Mouse (Mus musculus): ENCODE measurements around the gene Atg4b.

Atg4b gene

DNA sequence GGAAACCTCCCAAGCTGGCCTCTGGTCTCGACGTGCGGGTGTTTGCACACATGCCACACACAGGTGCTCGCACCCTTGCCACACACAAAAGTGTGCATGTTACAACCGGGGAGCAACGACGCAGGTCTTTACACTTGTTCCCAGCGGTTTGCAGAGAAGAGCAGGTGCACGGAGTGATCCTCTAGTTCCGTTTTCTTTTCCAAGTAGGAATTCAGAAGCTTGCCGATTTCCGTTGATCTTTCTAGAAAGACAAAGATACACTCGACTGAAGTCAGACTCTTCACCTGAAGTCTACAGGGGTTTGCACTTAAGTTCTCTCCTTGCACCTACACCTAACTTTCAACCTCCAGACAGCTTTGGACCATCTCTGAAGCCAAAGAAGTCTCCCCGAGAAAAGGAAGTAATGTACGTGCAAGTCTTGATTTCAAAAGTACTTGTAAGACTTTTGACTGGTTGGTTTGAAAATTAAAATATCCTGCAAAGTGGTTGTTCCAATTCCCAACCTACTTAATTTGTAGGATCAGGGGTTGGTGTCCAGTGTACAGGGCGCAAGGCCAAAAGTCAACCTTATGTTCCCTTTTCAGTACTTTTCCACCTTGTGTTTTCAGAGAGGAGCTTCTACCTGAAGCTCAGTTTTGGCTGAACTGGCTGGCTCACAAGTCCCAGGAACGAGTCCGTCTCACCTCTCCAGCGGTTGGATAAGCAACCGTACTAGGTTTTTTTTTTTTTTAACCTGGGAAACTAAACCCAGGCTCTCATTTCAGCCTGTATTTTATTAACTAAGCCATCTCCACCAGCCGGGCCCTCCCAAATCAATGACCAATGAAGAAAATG lies 49.6 kb downstream of the Atg4b start:
- ChIA-PET CTCF (interaction anchor here in 2 of 4 experiments (0.6 to 0.7 kb wide), 2 partner anchors 11 to 355 kb away, joined by 3 read pairs; no protein-coding TSS in a partner anchor), POLR2A (interaction anchor here in 3 of 4 experiments (0.6 to 3.6 kb wide), 45 partner anchors 9 to 518 kb away, joined by 3 to 39 read pairs (median 5); partner anchors contain the start of genes D2hgdh (in 2 of the 3), Farp2 (in 2 of the 3), Pask (in 2 of the 3) and Atg4b (in 1 of the 3))

DNA sequence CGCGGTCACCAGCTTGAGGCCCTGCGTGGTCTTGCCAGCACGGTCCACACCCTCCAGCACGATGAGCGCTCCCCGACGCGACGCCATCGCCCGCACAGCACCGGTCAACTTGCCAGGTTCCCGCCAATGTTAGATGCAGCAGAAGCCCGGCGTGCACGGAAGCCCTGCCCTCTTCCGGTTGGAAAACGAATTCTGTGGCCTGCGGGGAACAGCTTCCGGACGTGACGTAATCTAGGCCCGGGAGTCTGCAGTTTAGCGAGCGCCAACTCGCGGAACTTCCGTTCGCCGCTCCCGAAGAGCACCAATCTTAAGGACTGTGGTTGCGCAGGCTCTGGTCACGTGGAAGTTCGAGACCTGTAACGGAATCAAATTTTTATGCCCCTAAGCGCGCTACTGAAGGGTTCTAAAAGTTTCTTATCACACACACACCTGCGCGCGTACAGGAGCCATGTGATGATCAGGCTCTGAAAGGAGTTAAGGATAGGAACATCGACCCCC lies 50.5 kb downstream of the Atg4b start, which contains the start of gene Dtymk:
Gene Dtymk (minus strand): TSS at position 194 of the 498 bp plus-strand sequence.
- ChIA-PET POLR2A (interaction anchor here in 3 of 4 experiments (0.6 to 3.6 kb wide), 44 partner anchors 8 to 459 kb away, joined by 3 to 39 read pairs (median 5); partner anchors contain the start of genes D2hgdh (in 2 of the 3), Farp2 (in 2 of the 3), Pask (in 2 of the 3) and Hdlbp (in 1 of the 3)), CTCF (interaction anchor here in 1 of 4 experiments (0.6 kb wide), 1 partner anchor 12 kb away, joined by 3 read pairs; no protein-coding TSS in a partner anchor)

DNA sequence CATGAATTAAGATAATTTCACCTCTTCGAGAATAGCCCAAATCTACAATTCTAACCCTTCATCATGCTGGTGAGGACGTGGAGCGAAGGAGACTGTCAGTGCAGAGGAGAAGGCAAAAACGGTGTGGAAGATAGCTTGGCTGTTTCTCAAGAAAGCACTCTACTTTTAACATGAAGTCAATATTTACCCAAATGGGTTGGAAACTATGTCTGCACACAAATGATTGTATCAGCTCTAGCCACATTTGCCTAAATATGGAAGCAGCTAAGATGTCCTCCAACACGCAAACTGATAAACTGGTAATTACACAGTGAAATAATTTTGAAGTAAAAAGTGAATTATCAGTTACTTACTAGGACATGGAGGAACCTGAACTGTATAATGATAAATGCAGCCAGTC lies 51.5 kb downstream of the Atg4b start:
- CTCF ChIA-PET: interaction anchor here in 1 of 4 experiments (0.9 kb wide), 1 partner anchor 56 kb away, joined by 3 read pairs; no protein-coding TSS in a partner anchor
- POLR2A ChIA-PET: interaction anchor here in 3 of 4 experiments (0.6 to 3.6 kb wide), 17 partner anchors 10 to 168 kb away, joined by 3 to 29 read pairs (median 9); partner anchors contain the start of genes D2hgdh (in 1 of the 3) and Thap4 (in 1 of the 3)

DNA sequence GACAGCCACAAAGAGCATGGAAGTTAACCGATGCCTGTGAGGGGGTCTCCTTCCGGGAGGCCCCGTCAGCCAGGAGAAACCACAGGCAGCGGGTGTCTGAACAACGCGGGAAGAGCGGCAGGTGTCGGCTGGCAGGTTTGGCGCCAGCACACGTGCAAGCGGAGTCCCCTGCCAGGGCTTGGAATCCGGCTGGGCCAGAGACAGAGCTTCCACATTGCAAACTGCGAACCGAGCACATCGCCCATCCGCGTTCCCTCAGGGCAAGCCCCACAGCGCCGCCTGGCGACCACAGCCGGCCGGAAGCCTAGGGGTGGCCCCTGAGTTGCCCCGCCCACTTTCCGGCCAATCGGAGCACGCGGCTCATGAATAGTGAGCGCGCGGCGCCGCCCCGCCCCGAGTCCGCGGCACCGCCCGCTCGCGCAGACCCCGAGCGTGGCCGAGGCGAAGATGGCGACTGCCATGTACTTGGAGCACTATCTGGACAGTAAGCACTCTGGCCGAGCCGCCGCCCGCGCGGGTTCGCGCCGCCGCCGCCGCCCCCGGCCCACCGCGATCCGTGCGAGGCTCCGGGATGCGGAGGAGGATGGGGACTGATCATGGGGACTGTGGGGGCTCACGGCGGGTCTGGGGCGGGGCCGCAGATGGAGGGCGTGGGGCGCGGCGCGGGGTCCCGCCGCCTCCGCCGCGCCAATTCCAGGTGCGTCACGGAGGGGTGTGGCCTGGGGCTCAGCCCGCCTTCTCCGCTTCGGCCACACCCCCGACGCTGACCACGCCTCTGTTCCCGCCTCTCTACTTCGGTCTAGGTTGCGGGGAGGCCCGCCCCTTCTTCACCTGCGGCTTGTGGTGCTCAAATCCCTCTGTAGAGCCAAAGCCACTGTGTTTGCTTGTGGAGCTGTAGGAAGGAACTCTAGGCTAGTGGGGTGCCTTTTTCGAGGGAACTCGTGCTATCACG lies 52.5 kb downstream of the Atg4b start, which contains the start of gene Ing5:
Gene Ing5 (plus strand): TSS at position 410 of the 952 bp plus-strand sequence.
- ChIA-PET POLR2A (interaction anchor here (0.5 to 3.6 kb wide), 53 partner anchors 8 to 461 kb away, joined by 3 to 29 read pairs (median 5); partner anchors contain the start of genes Bok (in 2 of the 4), D2hgdh (in 2 of the 4), Farp2 (in 2 of the 4) and Pask (in 1 of the 4)), CTCF (interaction anchor here in 3 of 4 experiments (0.5 to 1.3 kb wide), 7 partner anchors 11 to 924 kb away, joined by 3 to 6 read pairs (median 3); no protein-coding TSS in a partner anchor)

- ChIA-PET POLR2A (interaction anchor here in 3 of 4 experiments (0.6 to 3.6 kb wide), 35 partner anchors 8 to 1716 kb away, joined by 3 to 29 read pairs (median 6); partner anchors contain the start of genes D2hgdh (in 2 of the 3), Farp2 (in 2 of the 3), Bok (in 1 of the 3) and Pask (in 1 of the 3)), CTCF (interaction anchor here in 1 of 4 experiments (0.6 to 1.3 kb wide), 2 partner anchors 137 to 1097 kb away, joined by 3 read pairs; no protein-coding TSS in a partner anchor)
These were observed 53.5 kb downstream of the Atg4b start for GRCm38 (mm10) chr1:93804818-93805217.

GRCm38 (mm10) chr1:93805221-93805951 lies 54.1 kb downstream of the Atg4b start:
- ChIA-PET CTCF (interaction anchor here in 1 of 4 experiments (0.6 kb wide), 1 partner anchor 1097 kb away, joined by 3 read pairs; no protein-coding TSS in a partner anchor), POLR2A (interaction anchor here in 3 of 4 experiments (0.7 to 3.6 kb wide), 24 partner anchors 9 to 1715 kb away, joined by 3 to 29 read pairs (median 6); partner anchors contain the start of genes D2hgdh (in 2 of the 3), Farp2 (in 2 of the 3), Bok (in 1 of the 3) and Pask (in 1 of the 3))

- ChIA-PET POLR2A (no interaction called here), CTCF (no interaction called here)
These were observed 57.6 kb downstream of the Atg4b start for GRCm38 (mm10) chr1:93808871-93809270.

DNA sequence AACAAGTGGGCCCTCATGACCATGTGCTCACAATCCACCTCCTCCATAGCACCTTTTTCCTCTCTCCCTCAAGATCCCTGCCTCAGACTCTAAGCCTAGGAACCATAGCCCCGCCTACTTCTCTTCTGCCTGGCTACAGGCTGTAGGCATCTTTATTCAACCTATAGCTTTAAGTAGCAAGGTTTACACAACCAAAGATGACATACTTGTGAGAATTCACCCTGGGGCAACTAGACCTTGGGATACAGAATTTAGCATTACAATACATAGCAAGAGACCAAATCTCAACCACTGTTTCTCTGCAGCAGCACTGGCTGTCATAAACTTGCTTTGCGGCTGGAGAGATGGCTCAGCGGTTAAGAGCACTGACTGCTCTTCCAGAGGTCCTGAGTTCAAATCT lies 58.7 kb downstream of the Atg4b start:
- POLR2A ChIA-PET: interaction anchor here in 1 of 4 experiments (1.1 to 1.7 kb wide), 2 partner anchors 9 to 14 kb away, joined by 7 to 8 read pairs; partner anchors contain the start of genes D2hgdh and Dtymk

DNA sequence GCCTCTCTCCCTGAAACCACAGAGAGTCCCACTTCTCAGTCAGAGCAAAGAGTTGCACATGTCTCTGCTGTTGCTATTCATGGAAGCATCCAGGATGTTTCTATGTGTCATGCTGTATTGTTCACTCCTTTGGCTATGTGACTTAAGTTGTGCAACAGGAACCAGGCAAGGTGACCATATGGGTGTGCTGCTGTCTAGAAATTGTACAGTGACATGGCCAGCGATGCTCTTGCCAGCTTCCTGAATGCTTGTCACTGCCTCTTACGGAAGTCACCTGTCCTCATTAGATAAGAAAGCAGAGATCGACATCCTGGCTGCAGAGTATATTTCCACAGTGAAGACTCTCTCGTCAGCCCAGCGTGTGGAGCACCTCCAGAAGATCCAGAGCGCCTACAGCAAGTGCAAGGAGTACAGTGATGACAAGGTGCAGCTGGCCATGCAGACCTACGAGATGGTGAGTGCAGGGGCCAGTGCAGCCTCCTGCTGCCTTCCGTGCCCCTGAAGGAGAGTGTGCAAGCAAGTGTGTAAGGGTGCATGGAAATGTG lies 60.3 kb downstream of the Atg4b start:
- CTCF ChIA-PET: no interaction called here

More for the DNA sequence above, 58.7 kb downstream of the Atg4b start:
- CTCF ChIA-PET: interaction anchor here in 1 of 4 experiments (0.6 kb wide), 1 partner anchor 68 kb away, joined by 7 read pairs; no protein-coding TSS in a partner anchor

GRCm38 (mm10) chr1:93817823-93818532 lies 66.7 kb downstream of the Atg4b start:
- ChIA-PET POLR2A (interaction anchor here in 2 of 4 experiments (1.1 to 2.9 kb wide), 10 partner anchors 7 to 58 kb away, joined by 3 to 12 read pairs (median 7); partner anchors contain the start of genes Ing5 (in 2 of the 2), D2hgdh (in 1 of the 2) and Dtymk (in 1 of the 2)), CTCF (interaction anchor here in 3 of 4 experiments (0.5 to 1.5 kb wide), 4 partner anchors 10 to 91 kb away, joined by 3 to 5 read pairs (median 3); no protein-coding TSS in a partner anchor)

More for the DNA sequence above, 60.3 kb downstream of the Atg4b start:
- POLR2A ChIA-PET: interaction anchor here in 2 of 4 experiments (1.1 to 3.5 kb wide), 4 partner anchors 8 to 13 kb away, joined by 3 to 34 read pairs (median 6); partner anchors contain the start of genes D2hgdh (in 2 of the 2), Dtymk (in 1 of the 2) and Ing5 (in 1 of the 2)

GRCm38 (mm10) chr1:93818722-93819121 lies 67.4 kb downstream of the Atg4b start:
- ChIA-PET POLR2A (interaction anchor here in 2 of 4 experiments (1.2 to 3.0 kb wide), 4 partner anchors 15 to 23 kb away, joined by 4 to 22 read pairs (median 11); partner anchors contain the start of genes Ing5 (in 2 of the 2) and Dtymk (in 1 of the 2)), CTCF (interaction anchor here in 2 of 4 experiments (0.5 to 0.8 kb wide), 2 partner anchors 9 to 15 kb away, joined by 3 to 5 read pairs; no protein-coding TSS in a partner anchor)

- POLR2A ChIA-PET: interaction anchor here in 3 of 4 experiments (0.9 to 3.6 kb wide), 14 partner anchors 8 to 481 kb away, joined by 3 to 34 read pairs (median 6); partner anchors contain the start of genes Dtymk (in 2 of the 3), Atg4b (in 1 of the 3), Ing5 (in 1 of the 3) and Pask (in 1 of the 3)
- CTCF ChIA-PET: no interaction called here
These were observed 72.6 kb downstream of the Atg4b start for GRCm38 (mm10) chr1:93823796-93824495.

DNA sequence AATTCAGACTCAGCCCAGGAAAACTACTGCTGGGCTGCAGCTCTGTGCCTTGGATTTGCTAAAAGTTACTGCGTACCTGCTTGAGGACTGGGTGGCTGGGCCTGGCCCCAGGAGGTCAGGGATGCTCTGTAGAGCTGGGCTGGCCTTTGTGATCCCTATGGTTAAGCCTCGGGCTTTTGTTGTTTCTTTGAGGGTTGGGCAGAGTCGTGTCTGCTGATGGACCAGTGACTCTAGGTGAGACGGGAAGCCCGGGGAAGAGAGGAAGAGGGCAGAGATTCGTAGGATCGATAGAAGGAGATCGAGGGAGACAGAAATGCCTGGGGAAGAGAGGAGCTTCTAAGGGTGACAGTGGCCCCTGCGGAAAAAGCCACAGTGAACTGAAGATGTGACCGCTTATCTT lies 73.3 kb downstream of the Atg4b start, which contains the start of gene D2hgdh:
Gene D2hgdh (plus strand): TSS at position 301 of the 400 bp plus-strand sequence.
- CTCF ChIA-PET: interaction anchor here in 2 of 4 experiments (0.6 to 0.9 kb wide), 2 partner anchors 81 to 313 kb away, joined by 4 to 18 read pairs; partner anchors contain the start of gene Farp2 (in 1 of the 2)
- POLR2A ChIA-PET: interaction anchor here in 3 of 4 experiments (0.9 to 3.6 kb wide), 19 partner anchors 8 to 482 kb away, joined by 3 to 34 read pairs (median 5); partner anchors contain the start of genes Dtymk (in 2 of the 3), Atg4b (in 1 of the 3), Farp2 (in 1 of the 3) and Ing5 (in 1 of the 3)
